Mouse (Mus musculus) adrenal gland, postnatal 14 days (tissue): ENCODE measurements around the gene Poc1b. TPM values are rescaled to one million over a fixed set of nuclear protein-coding genes. Genes with fewer than 3 reads are reported as not detected.

Experiments used
- DNase-seq: peaks from one replicate; pipeline ENCODE4 v3.0.0; 2021; ENCODE audit warnings: mixed read lengths
- long read RNA-seq, 2 experiments: library from polyadenylated mRNA; stranded (forward); transcript quantifications; one replicate each; pipeline ENCODE4 v2.0.0; 2021
- total RNA-seq: library from RNA; stranded (reverse); gene quantifications from 2 replicates; pipeline ENCODE4 v1.2.3, GENCODE M21; 2021

The Poc1b gene
- 12.7 and 13.1 TPM in 2 replicates for total RNA-seq
- long read RNA-seq, experiment 1, partial matches to known transcripts: 2 of 7 reads
- long read RNA-seq, experiment 1, other reads (novel, unspliced or antisense): 1 of 7 reads
- long read RNA-seq, experiment 2, partial matches to known transcripts: 0 of 5 reads
- long read RNA-seq, experiment 2, other reads (novel, unspliced or antisense): 3 of 5 reads

DNA sequence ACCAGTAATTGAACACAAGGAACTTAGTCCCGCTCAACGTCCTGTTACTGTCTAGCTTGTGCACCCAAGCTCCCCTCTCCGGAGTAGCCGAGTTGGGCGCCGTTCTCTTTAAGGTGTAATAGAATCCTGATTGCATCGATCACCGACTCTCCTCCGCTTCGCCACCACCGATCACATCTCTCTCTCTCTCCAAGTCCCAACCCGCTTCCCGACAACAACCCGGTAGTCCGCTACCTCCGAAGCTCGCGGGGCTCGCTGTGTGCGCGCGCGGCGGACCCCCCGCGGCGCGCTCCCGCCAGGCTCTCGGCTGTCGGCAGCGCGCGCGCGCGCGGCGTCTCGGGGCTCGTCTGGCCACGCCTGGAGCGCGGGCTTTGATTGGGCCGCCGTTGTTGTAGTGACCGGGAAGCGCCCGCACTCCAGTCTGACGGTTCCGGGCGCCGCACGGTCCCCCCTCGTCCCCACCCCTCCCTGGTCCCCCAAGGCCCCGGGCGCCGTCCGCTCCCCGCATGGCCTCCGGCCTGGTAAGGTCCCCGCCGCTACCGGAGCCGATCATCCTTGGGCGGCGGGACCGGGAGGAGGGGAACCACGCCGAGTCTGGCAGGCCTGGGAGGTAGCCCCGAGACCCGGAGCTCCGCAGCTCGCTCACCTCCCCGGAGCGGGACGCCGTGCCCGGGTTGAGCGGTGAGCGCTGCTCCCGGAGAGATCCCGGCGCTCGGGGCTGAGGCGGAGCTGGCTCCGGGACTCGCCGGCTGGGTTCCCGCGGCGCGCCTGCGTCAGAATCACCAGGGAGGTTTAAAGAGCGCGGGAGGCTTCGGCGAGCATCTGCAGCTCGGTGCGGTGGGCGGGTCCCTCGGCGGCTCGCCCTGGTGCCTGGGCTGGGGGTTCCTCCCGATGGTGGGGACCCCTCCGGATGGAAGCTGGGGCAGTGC is at the start of gene Poc1b:
Gene Poc1b, plus strand, starts transcription at position 334 of the 929 bp plus-strand sequence.
- DNase-seq: peak; percentile 93

DNA sequence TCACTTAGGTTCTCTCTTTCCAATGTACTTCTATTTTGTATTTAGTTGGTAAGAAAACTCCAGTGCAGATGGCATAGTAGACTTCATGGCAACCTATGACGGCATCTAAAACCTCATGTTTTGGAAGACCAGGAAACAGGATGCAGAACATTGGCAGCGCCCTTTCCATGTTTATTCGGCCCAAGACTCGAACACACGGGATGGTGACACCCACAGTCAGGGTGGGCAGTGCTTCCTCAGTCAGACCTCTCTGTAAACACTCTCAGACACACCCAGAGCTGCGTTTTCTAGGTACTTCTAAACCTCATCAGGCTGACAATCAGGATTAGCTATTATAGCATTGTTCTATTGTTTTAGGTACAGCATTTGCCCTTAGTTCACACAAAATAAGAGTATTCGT is 46.2 kb upstream of the Poc1b start:
- DNase-seq: no peak

DNA sequence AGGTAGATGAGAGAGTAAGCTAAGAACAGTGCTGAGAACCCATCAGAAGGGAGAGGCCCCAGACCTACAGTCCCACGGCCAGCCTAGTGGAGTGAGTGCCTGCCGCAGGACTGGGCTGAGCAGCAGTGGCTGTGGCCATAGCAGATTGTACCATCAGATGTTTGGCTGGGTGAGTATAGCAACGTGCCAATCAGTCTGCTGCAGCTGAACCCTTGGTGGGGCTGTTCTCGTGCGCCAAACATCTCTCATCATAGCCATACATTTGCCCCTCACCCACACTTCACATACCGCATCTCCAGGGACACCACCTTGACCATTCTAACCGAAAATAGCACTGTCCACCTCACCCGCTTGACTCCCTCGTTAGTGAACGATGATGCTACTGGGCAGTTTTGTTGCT is 45.4 kb upstream of the Poc1b start:
- no peak for DNase-seq

DNA sequence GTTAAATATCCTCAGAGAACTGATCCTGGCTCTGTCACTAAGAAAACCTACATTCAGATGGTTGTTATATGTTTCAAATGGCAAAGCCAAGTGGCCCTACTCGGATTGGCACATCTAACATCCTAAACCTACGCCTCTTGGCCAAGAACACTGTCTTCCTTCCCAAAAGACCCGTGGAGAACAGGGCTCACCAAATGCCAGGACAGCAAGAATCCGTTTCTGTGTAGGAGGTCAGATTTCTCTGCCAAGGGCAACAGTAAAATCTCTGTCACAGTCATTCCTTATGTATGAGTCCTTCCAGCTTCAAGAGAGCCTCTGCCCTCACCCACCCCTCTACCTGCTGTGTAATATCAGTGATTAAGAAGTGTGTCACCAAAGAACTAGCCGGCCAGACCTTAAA is 44.3 kb upstream of the Poc1b start:
- no peak for DNase-seq

DNA sequence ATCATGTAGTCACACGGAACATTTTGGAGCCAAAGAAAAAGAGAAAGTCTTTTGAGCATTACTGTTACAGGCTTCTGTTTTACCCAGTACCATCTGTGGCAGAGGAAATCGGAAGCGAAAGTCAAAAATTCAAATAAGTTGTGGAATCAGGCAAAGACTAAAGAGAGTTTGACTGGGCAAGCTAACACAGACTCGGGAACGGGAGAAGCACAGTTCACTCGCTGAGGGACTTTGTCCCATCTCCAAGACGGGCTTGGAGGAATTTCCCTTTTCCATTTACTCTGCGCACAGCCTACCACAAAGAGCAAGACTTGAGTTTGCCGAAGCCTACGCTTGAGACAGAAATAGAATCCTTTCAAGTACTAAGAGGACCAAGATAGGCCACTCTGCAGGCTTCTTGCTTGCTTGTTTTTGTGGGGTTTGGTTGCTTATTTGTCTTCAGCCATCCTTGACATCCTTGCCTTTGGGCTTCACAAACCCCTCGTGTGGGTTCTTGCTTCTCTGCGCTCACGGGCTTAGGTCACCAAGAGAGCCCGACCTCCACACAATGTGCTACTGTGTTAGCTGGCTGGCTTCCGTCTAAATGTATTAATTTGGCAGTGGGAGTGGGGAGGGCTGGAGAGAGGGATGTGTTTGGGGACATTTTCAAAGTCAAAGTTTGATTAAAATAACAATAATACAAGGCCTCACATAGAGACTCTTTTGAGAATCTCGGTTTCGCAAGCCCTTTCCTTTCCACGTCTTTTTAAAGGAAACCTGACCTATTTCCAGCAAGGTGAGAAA is 30.5 kb upstream of the Poc1b start:
- no peak for DNase-seq

DNA sequence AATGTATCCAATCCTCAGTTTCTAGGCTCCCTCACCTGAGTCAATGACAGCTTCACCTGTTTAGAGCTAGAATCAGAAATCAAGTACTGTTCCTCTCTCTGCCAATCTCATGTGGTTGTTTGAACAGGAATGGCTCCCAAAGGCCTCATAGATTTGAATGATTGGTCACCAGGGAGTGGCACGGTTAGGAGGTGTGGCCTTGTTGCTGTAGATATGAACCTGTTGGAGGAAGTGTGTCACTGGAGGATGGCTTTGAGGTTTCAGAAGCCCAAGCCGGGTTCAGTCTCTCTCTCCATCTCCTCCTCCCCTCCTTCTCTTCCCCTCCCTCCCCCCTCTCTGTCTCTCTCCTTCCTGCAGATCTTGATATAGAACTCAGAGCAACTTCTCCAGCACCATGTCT is 28.2 kb upstream of the Poc1b start:
- DNase-seq: peak; percentile 14

DNA sequence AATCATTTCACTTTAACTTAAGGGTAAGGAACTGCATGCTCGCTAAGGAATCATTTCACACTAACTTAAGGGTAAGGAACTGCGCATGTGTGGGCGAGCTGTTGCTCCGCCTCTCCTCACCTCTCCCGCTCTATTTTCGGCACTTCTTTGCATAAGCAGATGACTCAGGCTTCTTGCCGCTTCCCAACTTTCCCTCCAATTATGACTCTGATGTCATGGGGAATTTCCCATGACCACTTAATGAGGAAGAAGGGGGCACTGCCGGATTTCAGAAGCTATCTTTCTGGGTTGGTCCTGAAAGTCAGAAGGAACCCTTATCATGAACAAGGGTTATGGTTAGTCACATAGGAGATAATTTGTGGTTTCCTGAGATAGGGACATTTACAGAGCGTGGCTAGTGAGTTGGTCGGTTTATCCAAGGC is 25.3 kb upstream of the Poc1b start:
- no peak for DNase-seq

DNA sequence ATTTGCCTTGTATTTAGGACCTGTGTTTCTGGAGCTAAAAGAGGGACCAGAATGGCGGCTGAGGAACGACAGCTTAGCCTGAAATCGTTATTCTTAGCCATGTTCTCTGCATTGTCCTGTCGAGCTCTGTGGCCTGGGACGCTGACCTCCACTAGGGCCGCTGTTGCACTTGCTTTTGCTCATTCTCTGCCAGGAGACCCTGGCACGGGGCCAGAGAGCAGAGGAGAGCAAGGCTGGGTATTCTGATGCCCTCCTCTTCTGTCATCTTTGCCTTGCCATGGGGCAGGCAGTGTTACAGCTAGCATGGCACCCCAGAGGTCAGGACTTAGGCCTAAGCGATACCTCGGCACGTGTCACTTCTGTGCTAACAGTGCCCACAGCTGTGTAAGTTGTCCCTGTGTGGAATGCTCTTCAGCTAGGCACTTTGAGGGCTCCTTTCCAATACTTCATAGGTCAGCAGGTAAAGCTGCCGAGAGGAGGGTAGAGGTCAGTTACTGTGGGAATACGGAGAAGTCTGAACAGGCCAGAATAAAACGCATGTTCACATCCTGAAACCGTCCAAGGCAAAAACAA is 23.3 kb upstream of the Poc1b start:
- peak; percentile 84 for DNase-seq

DNA sequence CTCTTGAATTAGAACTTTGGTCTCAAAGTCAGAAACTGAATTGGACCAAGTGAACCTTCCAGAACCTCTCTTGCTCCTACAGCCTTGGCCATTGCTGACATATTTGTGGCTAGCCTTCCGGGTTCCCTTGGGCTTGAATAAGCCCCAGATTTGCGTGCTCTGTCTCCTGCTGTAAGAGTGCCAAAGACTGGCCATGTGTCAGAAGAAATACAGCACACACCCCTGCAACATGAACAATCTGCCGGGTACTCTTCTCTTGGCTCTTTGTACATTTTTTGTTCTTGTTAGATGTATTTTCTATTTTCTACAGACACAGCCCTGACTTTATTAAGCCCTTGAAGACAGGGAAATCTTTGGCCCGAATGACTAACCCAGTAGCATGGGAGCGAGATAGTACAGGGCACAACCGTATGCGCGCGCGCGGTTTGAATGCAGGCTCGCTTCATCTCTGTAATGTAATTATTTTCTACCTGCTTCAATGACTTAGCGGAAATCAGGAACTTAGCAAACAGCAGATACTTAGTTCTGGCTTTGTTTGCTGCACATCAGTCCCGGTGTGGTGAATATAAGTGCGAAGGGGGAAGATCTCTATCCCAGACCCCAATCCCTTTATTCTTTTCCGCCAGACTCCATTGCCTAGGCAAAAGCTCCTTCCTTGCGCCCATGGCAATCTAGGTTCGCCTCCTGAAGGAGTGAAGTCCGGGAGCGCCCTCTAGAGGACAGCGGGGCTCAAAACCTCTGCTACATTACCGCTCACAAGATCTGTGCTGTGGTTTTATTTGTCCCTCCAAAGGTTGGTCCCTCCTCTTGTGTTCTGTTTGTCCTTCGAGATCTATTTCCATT is 22.2 kb upstream of the Poc1b start:
- peak; percentile 92 for DNase-seq

DNA sequence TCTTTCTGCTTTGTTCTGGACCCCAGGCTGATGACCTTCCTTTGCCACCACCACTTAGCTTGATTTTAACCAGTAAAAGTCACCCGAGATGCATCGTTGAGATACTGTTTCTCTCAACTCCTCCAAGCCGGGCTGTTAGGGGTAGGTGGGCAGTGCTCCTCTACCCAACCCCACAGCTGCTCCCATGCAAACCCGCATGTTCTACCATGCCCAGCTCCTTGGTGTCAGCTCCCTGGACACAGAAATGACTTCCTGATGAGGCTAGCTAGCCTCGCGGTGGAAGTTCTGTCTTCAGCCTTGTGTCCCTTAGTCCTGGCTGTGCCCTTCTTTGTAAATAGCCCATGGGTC is 21.6 kb upstream of the Poc1b start:
- no peak for DNase-seq

DNA sequence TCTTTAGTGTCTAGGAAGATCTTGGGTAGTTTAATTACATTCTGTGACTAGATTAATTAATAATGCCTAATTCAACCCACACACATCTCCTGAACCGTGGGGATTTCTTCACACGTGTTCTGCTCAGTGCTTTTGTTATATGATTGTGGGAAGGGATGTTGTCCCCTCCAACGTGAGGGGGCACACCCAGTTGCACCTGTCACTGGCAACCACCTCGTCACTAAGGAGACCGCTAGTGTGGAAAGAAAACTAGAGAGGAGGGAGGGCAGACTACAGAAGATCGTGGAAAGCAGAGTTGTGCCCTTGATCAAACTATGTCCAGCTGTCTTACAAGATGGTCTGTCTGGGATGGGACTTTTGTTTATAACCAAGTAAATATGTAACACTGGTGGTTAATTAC is 20.8 kb upstream of the Poc1b start:
- no peak for DNase-seq

DNA sequence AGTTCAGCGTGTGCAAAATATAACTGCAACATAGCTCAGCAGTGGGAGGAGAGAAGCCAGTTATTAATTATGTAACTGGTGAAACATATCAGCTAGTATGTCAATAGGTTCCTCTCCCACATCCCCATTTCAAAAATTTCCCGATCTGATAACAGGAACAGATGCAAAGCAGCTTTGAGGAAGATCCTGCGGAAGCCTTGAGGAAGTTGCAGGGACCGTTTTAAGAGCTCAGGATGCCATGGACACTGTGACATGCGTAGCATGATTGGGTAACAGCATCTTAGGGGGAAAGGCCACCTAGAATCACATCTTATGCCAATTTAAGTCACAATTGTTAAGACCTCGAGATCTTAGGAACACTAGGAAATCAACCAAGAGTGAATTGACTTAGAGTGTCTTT is 16.9 kb upstream of the Poc1b start:
- DNase-seq: no peak

DNA sequence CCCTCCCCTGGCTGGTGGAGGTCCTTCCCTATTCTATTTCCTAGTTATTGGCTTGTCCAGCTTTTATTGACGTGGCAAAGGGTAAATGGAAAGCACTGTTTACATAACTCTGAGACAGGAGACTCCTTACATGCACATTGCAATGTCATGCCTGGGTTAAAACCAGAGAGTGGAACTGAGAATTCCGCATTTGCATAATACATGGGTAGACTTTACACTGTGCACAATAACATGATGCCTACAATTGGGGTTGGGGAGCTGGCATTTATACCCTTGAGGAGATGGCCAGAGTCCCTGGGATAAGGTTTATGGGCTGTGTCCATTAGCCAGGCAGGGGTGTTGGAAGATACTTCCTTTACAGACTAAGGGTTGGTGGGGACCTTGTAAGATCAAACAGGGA is 13.5 kb upstream of the Poc1b start:
- no peak for DNase-seq

DNA sequence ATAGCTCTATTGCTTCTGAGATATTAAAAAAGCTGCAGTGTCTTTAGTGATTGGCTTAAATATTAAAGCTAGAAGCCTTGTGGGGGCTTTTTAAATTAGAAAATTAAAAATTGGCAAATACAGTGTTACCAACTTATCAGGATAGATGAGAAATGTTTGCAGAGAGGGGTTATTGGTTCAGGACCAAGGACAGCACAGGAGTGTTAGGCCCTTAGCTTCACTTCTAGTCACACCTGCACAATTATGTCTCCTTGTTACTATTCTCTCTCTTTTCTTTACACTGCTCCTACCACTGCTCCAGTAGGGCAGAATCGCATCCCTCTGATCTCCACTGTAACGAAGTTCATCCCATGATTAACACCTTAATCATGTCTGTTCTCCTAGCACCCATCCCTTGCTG is 11.7 kb upstream of the Poc1b start:
- DNase-seq: no peak

DNA sequence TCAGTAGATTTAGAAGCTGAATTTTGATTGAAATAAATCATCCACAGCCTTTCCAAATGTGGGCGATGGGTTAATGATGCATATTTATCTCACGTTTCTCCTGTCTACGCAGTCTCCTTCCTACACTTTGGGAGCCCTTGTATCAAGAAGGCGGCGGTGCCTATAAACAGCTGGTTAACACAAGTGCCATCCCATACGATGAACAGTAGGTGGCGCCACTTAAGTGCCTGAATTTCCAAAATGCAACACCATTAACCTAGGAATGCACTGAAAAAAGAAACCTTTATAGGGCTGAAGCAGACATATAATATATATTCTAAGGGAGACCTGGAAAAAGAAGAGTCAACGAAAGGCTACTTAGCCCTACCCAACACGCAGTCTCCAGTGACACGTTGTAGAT is 9.5 kb upstream of the Poc1b start:
- peak; percentile 59 for DNase-seq

DNA sequence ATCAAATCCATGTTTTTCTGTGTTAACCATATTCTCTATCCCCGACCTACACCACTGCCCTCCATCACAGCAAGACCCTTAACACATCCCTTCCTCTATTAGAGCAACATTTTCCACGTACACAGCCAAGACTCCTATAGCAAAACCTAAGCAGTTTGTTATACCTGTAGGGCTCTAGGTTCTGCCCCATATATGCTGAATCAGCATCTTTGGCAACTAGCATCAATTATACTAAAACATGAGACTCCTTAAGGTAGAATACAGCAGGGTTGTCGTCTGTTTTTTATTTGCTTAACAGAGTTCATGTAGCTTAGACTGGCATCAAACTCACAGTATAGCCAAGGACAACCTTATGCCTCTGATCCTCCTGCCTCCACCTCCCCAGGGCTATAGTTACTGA is 1.3 kb upstream of the Poc1b start:
- DNase-seq: no peak

DNA sequence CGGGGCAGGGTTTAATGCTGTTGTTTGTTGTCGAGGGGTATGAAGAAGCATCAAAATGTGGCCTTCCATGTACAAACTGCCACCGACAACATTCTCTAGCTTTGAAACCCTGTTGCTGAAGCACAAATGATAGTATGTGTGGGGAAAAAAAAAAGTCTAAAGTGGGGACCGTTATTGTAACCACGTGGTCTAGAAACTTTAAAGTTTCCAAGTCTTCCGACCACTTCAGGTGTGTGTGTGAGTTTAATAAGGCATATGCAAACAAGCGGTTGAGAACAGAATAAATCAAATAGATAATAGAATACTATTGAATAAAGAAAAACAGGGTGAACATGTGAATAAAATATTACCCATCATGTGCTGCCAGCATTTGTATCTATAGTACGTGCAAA is 529 bp upstream of the Poc1b start:
- DNase-seq: no peak

DNA sequence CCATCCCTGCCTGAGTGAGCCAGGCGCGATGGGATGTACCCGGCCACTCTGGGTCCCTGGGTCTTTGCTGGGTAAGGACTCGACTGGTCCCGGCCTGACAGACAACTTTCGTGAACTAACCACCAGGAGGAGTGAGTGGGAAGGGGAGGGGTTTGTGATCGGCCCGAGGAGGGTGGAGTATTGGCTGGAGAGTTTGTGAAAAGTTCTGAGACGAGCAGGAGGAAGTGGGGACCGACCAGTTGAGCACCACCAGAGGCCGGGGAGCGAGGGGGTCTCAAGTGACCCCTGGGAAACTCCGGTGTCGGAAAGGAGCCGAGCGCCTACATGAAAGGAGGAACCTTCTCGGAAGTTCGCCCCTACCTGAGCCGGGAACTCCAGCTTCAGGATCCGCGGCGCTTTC is 1.1 kb downstream of the Poc1b start, which contains the start of gene Galnt4:
Gene Galnt4, plus strand, starts transcription at position 196 of the 400 bp plus-strand sequence.
- peak; percentile 92 for DNase-seq

DNA sequence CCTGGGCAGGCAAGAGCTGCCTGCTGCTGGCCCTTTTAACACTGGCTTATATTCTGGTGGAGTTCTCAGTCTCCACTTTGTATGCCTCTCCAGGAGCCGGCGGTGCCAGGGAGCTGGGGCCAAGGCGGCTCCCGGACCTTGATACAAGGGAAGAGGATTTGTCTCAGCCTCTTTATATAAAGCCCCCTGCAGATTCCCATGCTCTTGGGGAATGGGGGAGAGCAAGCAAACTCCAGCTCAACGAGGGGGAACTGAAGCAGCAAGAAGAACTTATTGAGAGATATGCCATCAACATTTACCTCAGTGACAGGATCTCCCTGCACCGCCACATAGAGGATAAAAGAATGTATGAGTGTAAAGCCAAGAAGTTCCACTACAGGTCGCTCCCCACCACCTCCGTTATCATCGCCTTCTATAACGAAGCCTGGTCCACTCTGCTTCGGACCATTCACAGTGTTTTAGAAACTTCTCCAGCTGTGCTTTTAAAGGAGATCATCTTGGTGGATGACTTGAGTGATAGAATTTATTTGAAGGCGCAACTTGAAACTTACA is 1.7 kb downstream of the Poc1b start:
- DNase-seq: no peak

DNA sequence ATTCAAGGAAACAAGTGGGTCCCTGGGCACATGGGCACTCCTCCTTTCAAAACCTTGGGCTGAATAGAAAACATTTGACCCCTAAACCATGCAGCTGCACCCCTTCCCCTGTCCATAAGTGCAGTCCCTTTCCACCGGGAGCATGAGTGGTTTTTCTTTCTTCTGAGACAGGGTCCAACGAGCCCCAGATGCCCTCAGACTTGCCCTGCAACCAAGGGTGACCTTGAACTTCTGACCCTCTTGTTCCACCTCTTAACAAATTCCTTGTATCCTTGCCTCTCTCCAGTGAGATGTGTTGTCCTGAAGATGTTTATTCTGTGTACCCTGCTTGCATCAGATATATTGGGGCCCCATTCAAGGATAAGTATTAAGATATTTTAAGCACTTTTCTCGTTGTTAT is 6.7 kb downstream of the Poc1b start:
- DNase-seq: no peak

DNA sequence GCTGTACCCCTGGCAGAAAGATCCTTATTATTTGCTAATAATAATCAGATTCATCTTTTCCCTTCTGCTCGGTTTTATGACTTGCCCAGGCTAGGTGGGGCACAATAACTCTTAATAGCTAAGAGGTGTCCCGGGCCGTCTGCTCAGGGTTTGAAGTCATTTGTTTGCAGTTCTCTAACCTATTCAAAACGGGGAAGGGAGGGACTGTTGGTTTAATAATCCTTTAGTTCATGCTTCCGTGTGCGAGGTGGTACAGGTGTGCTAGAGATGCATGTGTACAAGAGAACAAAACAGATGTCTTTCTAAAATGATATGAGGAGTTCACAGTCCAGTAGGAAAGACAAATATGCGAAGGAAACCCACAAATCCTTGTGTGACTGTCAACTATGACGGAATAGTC is 7.5 kb downstream of the Poc1b start:
- no peak for DNase-seq
